Mouse (Mus musculus): Measurements from ENCODE around the gene Wdr83.

The Wdr83 gene

DNA sequence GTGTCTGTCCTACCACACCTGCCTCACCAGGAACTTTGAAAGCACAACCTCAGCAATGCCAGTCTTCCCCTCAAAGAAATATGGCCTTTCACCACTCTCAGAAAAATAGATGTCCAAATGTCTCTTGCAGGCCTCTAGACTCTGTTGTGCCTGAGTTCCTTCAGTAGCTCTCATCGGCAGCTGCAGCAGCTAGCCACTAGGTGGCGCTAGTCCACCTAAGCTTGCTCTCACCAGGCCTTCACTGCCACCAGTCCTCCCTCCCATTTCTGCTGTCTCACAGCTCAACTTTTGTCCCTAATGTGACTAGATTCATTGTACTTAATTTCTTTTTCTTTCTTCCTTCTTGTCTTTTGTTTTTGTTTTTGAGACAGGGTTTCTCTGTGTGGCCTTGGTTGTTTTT is 4.1 kb downstream of the Wdr83 start:
- DNase-seq, result peak; percentile 75 to 79

DNA sequence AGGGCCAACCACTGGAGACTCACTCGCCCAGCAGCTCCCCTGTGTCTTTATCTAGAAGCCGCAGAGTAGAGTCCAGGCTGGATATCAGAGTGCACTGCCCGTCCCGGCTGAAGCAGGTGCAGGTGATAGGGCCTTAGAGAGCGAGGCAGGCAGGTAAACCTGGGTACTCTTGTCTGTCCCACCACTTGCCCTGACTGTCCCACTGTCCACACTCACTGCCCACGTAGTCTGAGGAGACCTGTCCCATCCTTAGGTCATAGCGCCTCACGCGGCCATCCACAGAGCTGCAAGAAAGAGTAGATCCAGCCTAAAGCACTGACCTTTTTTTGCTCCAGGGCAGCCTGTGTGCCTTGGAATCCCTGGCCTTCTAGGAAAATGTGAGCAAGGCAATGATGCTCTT is 5.1 kb downstream of the Wdr83 start:
- DNase-seq, result peak; percentile 39 to 40

DNA sequence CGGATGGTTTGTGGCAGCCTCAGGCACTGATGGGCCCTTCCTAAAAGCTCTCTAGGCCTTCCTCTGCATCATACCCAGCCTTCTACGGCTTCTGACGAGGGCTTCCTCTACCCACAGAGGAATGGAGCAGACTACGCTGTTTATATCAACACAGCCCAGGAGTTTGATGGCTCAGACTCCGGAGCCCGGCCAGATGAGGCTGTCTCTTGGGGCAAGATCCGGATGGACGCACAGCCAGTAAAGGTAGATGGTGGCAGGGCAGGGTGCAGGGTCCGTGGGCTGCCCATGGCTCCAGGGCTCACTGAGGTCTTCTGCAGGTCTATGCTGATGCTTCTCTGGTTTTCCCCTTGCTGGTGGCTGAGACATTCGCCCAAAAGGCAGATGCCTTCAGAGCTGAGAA is 6.5 kb downstream of the Wdr83 start:
- no peak for DNase-seq

DNA sequence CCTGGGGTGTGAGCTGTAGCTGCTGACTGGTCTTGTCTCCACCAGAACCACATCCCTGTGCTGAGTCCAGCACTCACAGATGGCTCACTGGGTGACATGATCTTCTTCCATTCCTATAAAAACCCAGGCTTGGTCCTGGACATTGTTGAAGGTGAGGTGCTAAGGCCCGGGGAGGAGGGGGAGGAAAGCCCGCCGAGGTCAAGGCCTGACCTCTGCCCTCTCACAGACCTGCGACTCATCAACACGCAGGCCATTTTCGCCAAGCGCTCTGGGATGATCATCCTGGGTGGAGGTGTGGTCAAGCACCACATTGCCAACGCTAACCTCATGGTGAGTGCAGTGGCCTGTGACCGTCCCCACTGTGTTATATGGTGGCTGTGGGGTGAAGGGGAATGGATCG is 6.9 kb downstream of the Wdr83 start:
- no peak for DNase-seq

- no peak for DNase-seq
These were observed 8.0 kb downstream of the Wdr83 start for GRCm38 (mm10) chr8:85073041-85073612.

DNA sequence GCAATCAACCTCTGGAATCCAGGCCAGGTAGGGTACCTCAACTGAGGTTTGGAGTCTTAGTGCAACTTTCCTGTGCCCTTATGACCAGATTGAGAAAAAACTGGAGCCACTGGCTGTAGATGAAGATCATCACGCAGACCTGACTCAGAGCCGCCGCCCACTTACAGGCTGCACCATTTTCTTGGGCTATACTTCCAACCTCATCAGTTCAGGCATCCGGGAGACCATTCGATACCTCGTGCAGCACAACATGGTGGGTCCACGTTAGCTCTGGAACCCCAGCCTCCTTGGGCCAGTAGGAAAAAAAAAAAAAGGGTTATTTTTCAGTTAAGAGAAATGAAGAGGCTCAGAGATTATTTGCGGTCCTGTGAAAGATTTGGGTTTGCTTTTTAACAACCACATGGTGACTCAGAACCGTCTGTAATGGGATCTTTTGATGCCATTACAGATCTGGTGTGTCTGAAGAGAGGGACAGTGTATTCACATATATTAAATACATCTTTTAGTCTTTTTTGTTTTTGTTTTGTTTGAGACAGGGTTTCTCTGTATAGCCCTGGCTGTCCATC is 8.7 kb downstream of the Wdr83 start:
- no peak for DNase-seq

- peak; percentile 92 to 94 for DNase-seq
These were observed 9.4 kb downstream of the Wdr83 start, which contains the start of gene Dhps for GRCm38 (mm10) chr8:85071514-85072281. Dhps (plus strand) TSS chr8:85071757.

- DNase-seq, result no peak
These were observed 10.1 kb downstream of the Wdr83 start for GRCm38 (mm10) chr8:85071041-85071440.

DNA sequence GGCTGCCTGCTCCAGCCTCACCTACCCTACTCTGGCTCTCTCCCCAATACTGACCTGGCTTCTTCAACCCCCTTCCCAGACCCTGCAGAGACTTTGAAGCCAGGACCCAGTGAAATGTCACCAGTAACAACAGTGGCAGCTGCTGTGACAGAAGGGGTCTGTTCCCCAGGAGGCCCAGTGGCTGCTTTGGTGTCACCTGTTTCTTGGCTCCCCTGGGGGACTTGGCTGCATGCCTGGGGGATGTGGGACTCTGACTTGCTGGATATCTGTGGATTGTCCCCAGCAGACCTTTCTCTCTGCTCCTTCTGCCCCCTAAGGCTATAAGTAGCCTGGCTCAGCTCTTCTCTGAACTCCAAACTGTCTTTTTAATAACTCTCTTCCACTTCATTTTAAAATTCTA is 13.1 kb downstream of the Wdr83 start, which contains the start of gene Gm5741:
TSS of gene Gm5741 (minus strand) at position 1 of the 400 bp plus-strand sequence.
- DNase-seq, result no peak

- no peak for DNase-seq
These were observed 14.0 kb downstream of the Wdr83 start for GRCm38 (mm10) chr8:85067155-85067554.

- DNase-seq, result no peak
These were observed 15.9 kb downstream of the Wdr83 start for GRCm38 (mm10) chr8:85065213-85065612.

DNA sequence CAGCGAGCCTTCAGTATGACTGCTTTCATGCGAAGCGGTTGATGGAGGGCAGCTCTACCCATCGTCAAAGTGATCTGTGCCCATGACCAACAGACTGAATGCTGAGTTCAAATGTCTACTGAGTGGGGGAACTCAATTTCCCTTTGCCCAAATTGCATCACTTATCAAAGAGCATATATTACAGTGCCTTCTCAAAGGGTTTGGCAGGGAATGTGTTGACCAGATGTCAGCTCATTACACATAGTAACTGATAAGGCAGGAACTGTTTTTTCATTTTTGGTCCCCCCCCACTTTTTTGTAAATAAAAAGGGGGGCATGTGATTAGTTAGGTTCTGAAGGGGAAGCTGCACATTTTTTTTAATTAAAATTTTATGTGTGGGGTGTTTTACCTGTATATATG is 18.5 kb downstream of the Wdr83 start:
- DNase-seq, result no peak

- DNase-seq, result peak; percentile 91 to 94
These were observed 21.1 kb downstream of the Wdr83 start, which contains the start of gene Fbxw9 for GRCm38 (mm10) chr8:85059879-85060616. Fbxw9 (plus strand) TSS chr8:85060055.

- DNase-seq, result no peak
These were observed 23.7 kb downstream of the Wdr83 start for GRCm38 (mm10) chr8:85057367-85057766.

- DNase-seq, result no peak
These were observed 37.5 kb downstream of the Wdr83 start for GRCm38 (mm10) chr8:85043619-85044018.

DNA sequence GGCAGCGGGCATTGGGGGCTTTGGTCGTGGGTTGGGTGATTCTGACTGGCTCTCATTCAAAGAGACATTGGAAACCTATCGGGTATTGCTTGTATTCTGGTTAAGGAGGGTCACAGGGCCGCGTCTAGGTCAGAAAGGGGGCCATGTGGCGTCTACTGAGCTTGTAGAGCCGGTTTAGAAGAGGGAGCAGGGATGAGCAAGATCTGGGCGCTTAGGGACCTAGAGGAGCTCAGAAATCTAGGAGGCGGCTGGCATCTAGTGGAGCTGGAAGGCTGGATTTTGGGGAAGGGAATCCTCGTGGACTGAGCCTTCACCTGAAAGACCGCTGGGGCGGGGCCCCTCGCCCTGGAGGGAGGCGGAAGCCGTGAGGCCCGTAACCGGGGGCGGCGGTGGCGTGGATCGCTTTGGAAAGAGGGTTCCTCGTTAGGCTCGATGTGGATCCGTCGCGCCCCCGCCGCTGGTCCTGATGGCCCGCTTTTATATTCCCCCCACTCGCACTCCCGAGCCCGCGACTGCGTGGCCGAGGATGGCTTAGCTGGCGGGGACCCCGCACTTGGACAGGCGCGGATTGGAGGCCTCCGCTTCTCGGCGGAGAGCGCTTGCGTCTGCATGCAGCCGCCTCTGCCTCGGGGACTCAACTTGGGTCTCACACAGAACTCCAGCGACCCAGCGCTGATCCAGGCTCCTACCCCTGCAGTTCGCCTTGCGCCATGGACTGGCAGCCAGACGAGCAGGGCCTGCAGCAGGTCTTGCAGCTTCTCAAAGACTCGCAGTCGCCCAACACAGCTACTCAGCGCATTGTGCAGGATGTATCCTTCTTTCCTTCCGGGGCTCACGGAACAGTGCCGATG is 43.2 kb downstream of the Wdr83 start:
- peak; percentile 45 to 49 for DNase-seq

- no peak for DNase-seq
These were observed 43.8 kb downstream of the Wdr83 start for GRCm38 (mm10) chr8:85037366-85037680.

- DNase-seq, result peak; percentile 94 to 96
These were observed 44.3 kb downstream of the Wdr83 start, which contains the start of gene Tnpo2 for GRCm38 (mm10) chr8:85036718-85037365. Tnpo2 (plus strand) TSS chr8:85036915.

DNA sequence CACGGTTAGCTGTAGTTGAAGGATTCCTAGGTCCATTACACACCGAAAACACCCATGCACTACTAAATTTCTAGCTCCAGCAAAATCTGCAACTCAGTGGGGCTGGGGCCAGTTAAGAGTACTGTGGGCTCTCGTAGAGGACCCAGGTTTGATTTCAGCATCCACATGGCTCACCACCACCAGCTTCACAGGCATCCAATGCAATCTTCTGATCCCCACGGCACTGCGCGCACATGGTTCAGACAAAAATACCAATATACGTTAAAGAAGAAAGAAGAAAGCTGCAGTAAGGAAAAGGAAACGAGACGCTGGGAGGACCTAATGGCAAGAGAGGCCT is 44.8 kb downstream of the Wdr83 start:
- no peak for DNase-seq

DNA sequence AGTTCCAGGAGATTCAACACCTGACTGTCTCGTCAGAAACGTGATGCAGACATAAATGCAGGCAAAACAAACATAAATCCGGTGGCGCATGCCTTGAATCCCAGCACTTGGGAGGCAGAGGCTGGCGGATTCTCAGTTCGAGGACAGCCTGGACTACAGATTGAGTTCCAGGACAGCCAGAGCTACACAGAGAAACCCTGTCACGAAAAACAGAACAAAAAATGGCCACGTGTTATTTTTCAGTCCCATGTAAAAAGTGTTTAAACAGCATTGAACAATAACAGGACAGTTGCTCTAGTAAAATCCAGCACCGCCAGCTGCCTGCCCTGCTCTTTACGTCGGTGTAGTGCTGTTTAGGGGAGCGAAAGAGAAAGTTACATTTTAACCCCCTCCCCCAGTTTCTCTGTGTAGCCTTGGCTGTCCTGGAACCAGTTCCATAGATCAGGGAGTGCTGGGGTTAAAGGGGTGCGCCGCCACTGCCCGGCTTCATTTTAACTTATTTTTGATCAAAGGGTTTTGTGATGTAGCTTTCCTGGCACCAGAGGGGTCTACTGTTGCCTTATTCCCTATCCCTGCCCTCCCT is 45.3 kb downstream of the Wdr83 start:
- DNase-seq, result no peak

DNA sequence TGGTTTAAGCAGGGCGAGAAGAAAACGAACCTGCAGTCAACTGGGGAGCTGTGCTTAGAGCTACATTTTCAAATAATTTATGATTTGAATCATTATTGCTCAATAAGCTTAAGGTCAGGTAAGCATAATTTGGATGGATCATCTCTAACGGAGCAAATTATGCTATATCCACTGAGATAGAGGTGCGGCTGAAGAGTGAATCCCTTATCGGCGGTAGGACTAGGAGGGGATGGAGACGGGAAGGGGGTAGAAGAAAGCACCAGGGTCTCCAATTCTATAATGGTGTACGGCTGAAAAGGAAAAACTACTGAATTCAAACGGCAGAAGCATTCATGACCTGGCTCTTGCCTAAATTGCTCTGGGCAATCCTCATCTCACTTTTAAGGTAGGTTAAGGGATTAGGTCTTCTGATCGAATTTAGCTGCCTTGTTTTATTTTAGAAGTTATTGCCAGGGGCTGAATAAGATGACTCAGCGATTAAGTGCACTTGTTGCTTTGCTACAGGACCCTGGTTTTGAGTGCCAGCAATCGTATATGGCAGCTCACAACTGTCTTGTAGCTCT is 45.9 kb downstream of the Wdr83 start:
- DNase-seq, result no peak

Measured in lung, adult 18-20 months (tissue).